Mouse (Mus musculus) ES-E14 (cell line): ENCODE data around the gene Prdm13. TPM values are rescaled to one million over a fixed set of nuclear protein-coding genes. Genes with fewer than 3 reads are reported as not detected.

Source experiments
- DNase-seq: peaks from one replicate; pipeline ENCODE4 v3.0.0-alpha.2; 2013; ENCODE audit warnings: low read depth, low spot score
- H3K27ac ChIP-seq: 2 replicates; pipeline ENCODE4 v1.5.1; 2012; ENCODE audit warnings: low read depth, mild to moderate bottlenecking, low read length, moderate library complexity, mixed read lengths; ENCODE audit not compliant: poor library complexity, insufficient read depth, severe bottlenecking
- H3K36me3 ChIP-seq: 2 replicates; pipeline ENCODE4 v1.6.1; 2012; ENCODE audit warnings: mild to moderate bottlenecking, low read length, moderate library complexity, mixed read lengths; ENCODE audit not compliant: control insufficient read depth, poor library complexity, insufficient read depth, severe bottlenecking
- H3K4me1 ChIP-seq, 2 experiments: fragments of 150-350 bp in 1 of 2; sonication (generic) in 1 of 2; 2 replicates each; pipeline ENCODE4 v1.6.1; 2012; ENCODE audit warnings: low read length in 2 of 2, mild to moderate bottlenecking in 1 of 2, mixed read lengths in 1 of 2; ENCODE audit not compliant: control insufficient read depth in 2 of 2, insufficient read depth in 2 of 2, poor library complexity in 1 of 2
- H3K4me3 ChIP-seq, 2 experiments: fragments of 150-350 bp in 1 of 2; sonication (generic) in 1 of 2; 2 replicates each; pipeline ENCODE4 v1.5.1; 2012; ENCODE audit warnings: low read length in 2 of 2, low read depth in 1 of 2, mild to moderate bottlenecking in 1 of 2, mixed read lengths in 1 of 2; ENCODE audit not compliant: insufficient read depth in 1 of 2, poor library complexity in 1 of 2, severe bottlenecking in 1 of 2
- H3K9ac ChIP-seq: 2 replicates; pipeline ENCODE4 v1.6.1; 2012; ENCODE audit warnings: low read depth, mild to moderate bottlenecking, low read length, mixed read lengths; ENCODE audit not compliant: poor library complexity, insufficient read depth, severe bottlenecking
- H3K9me3 ChIP-seq: fragments of 150-350 bp; sonication (generic); 2 replicates; pipeline ENCODE4 v1.6.1; 2012; ENCODE audit warnings: low read depth, mild to moderate bottlenecking, low read length; ENCODE audit not compliant: control insufficient read depth, insufficient read depth
- CHD2 ChIP-seq: IDR thresholded peaks from 2 replicates; pipeline ENCODE4 v1.6.1; 2014; ENCODE audit warnings: mild to moderate bottlenecking, low read depth, low read length, inconsistent platforms
- HCFC1 ChIP-seq: IDR thresholded peaks from 2 replicates; pipeline ENCODE4 v1.6.1; 2012; ENCODE audit warnings: low read length, inconsistent platforms, borderline replicate concordance; ENCODE audit not compliant: insufficient read depth
- MAFK ChIP-seq: IDR thresholded peaks from 2 replicates; pipeline ENCODE4 v1.6.1; 2014; ENCODE audit warnings: mild to moderate bottlenecking, low read depth, low read length, inconsistent platforms; ENCODE audit not compliant: insufficient read depth
- ZC3H11A ChIP-seq: IDR thresholded peaks from 2 replicates; pipeline ENCODE4 v1.6.1; 2012; ENCODE audit warnings: low read depth, mild to moderate bottlenecking, inconsistent platforms, low read length, borderline replicate concordance
- ZNF384 ChIP-seq: IDR thresholded peaks from 2 replicates; pipeline ENCODE4 v1.6.1; 2012; ENCODE audit warnings: low read depth, low read length, inconsistent platforms
- in situ Hi-C, 2 experiments: fragments of 600-800 bp; cut with MboI; formaldehyde crosslinking; loops; one replicate each; pipeline ENCODE4 v1.15.1; 2025; ENCODE audit warnings: low sequenced_read_pairs in 2 of 2, inconsistent platforms in 1 of 2; ENCODE audit not compliant: unreplicated experiment in 2 of 2
- total RNA-seq: library from RNA; depleted of rRNA; stranded (reverse); fragments of 300-350 nt; gene quantifications from 2 replicates; pipeline ENCODE4 v1.2.3, GENCODE M21; 2012

Prdm13 gene
- total RNA-seq, 1 experiment: 0.27 TPM

- Histone ChIP-seq H3K36me3 (no peaks in the 10 kb centered on the region), H3K4me1 (no peaks in the 10 kb centered on the region), H3K9me3 (no peaks in the 10 kb centered on the region), H3K27ac (no peak overlapping the region), H3K9ac (no peak overlapping the region), H3K4me3 (no peak overlapping the region)
- in situ Hi-C loops: no loop called here
- TF ChIP-seq HCFC1 (no peak), ZNF384 (no peak), CHD2 (no peak), ZC3H11A (no peak), MAFK (no peak)
- DNase-seq: peak; percentile 95
These were observed 26.4 kb upstream of the Prdm13 start for GRCm38 (mm10) chr4:21712147-21712546.

- Histone ChIP-seq H3K36me3 (no peaks in the 10 kb centered on the region), H3K9ac (no peak overlapping the region), H3K9me3 (no peaks in the 10 kb centered on the region), H3K4me3 (no peak overlapping the region), H3K4me1 (no peaks in the 10 kb centered on the region), H3K27ac (no peak overlapping the region)
- TF ChIP-seq HCFC1: no peak
- no peak for TF ChIP-seq CHD2
- no peak for TF ChIP-seq MAFK
- TF ChIP-seq ZNF384: no peak
- no peak for TF ChIP-seq ZC3H11A
- DNase-seq: no peak
- in situ Hi-C loops: no loop called here
These were observed 19.3 kb upstream of the Prdm13 start for GRCm38 (mm10) chr4:21705046-21705445.

GRCm38 (mm10) chr4:21695638-21696254 is 10.0 kb upstream of the Prdm13 start:
- TF ChIP-seq HCFC1: no peak
- peak; percentile 78; the same call in 1 of the 2 replicates for TF ChIP-seq ZC3H11A
- H3K9ac ChIP-seq: no peak overlapping the region
- no peak overlapping the region for H3K4me3 ChIP-seq
- no peaks in the 10 kb centered on the region for H3K9me3 ChIP-seq
- in situ Hi-C loops: loop anchor here in 1 of 2 experiments (10.0 kb wide), 2 partner anchors 161 to 789 kb away; partner anchors contain the start of gene Pou3f2
- no peaks in the 10 kb centered on the region for H3K4me1 ChIP-seq
- H3K36me3 ChIP-seq: no peaks in the 10 kb centered on the region
- DNase-seq: no peak
- H3K27ac ChIP-seq: no peak overlapping the region

- H3K4me3 ChIP-seq: no peak overlapping the region
- in situ Hi-C loops: loop anchor here in 1 of 2 experiments (10.0 kb wide), 2 partner anchors 155 to 795 kb away; partner anchors contain the start of gene Pou3f2
These were observed 4.5 kb upstream of the Prdm13 start for GRCm38 (mm10) chr4:21690221-21690620.

GRCm38 (mm10) chr4:21689492-21689941 is 3.8 kb upstream of the Prdm13 start:
- no peaks in the 10 kb centered on the region for H3K36me3 ChIP-seq
- no peak for TF ChIP-seq ZC3H11A
- TF ChIP-seq HCFC1: no peak
- no peak for TF ChIP-seq CHD2
- no peak for TF ChIP-seq MAFK
- no peak for TF ChIP-seq ZNF384

More at GRCm38 (mm10) chr4:21690221-21690620, 4.5 kb upstream of the Prdm13 start:
- Histone ChIP-seq H3K9ac (no peak overlapping the region), H3K9me3 (no peaks in the 10 kb centered on the region), H3K4me1 (no peaks in the 10 kb centered on the region), H3K27ac (no peak overlapping the region), H3K36me3 (no peaks in the 10 kb centered on the region)
- DNase-seq: no peak
- TF ChIP-seq CHD2: no peak

More at GRCm38 (mm10) chr4:21689492-21689941, 3.8 kb upstream of the Prdm13 start:
- in situ Hi-C loops: loop anchor here in 1 of 2 experiments (10.0 kb wide), 1 partner anchor 805 kb away; no protein-coding TSS in a partner anchor
- H3K9me3 ChIP-seq: no peaks in the 10 kb centered on the region
- no peak for DNase-seq
- H3K4me1 ChIP-seq: no peaks in the 10 kb centered on the region
- no peak overlapping the region for H3K9ac ChIP-seq
- H3K4me3 ChIP-seq: no peak overlapping the region
- no peak overlapping the region for H3K27ac ChIP-seq
